Mouse (Mus musculus) regulatory T cell (primary cell): ENCODE results near the gene Erg.

Source experiments
- in situ Hi-C: fragments of 300-600 bp; cut with MboI, MseI; formaldehyde crosslinking; loops from one replicate; pipeline ENCODE4 v1.15.1; 2025; ENCODE audit warnings: high pct_unique_total_duplicates

Erg gene

GRCm38 (mm10) chr16:95360214-95360850 lies 226.1 kb downstream of the Erg start:
- in situ Hi-C loops: no loop called here

GRCm38 (mm10) chr16:95356962-95357955 lies 229.1 kb downstream of the Erg start:
- in situ Hi-C loops: no loop called here

DNA sequence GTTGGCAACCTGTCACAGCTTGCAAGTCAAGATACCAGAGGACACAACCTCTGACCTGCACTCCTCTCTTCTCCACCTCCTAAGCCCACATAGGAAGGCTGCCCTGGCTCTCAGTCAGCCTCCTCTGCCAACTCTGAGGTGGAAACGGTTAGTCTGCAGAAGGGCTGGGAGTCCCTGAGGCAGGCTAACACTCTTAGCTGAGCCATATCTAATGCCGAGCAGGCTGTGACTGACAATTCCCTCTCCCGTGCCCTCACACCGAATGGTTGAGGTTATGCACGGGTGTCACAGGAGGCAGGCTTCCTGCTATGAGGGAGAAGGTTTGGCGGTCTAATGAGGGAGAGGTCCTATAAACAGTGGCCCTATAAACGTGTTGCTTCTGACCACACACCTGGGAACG lies 232.6 kb downstream of the Erg start:
- in situ Hi-C loops: no loop called here

GRCm38 (mm10) chr16:95352266-95352665 lies 234.1 kb downstream of the Erg start:
- in situ Hi-C loops: no loop called here

GRCm38 (mm10) chr16:95350499-95350898 lies 235.9 kb downstream of the Erg start:
- in situ Hi-C loops: no loop called here

GRCm38 (mm10) chr16:95349745-95350144 lies 236.6 kb downstream of the Erg start:
- in situ Hi-C loops: loop anchor here (10.0 kb wide), 2 partner anchors 215 to 225 kb away; no protein-coding TSS in a partner anchor

GRCm38 (mm10) chr16:95349344-95349743 lies 237.0 kb downstream of the Erg start:
- in situ Hi-C loops: loop anchor here (10.0 kb wide), 2 partner anchors 215 to 225 kb away; no protein-coding TSS in a partner anchor

GRCm38 (mm10) chr16:95348555-95348954 lies 237.8 kb downstream of the Erg start:
- in situ Hi-C loops: loop anchor here (10.0 kb wide), 2 partner anchors 214 to 226 kb away; no protein-coding TSS in a partner anchor

DNA sequence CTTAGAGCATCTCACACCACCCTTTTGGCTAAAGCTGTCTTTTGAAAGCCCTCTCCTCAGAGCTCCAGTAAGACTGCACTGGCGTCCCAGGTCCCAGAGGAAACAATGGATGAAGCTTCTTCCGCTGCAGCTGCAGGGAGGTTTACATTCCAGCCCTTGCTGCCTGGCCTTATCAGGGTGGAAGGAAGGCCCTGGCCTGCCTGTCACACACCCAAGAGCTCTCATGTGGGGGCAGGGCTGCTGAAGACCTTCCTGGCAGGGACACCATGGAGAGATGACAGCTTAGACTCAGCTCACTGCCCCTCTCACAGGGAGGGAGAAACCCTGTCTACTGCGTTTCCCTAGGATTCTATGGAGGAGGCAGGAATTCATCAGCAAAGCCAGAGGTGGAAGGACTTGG lies 239.2 kb downstream of the Erg start:
- in situ Hi-C loops: loop anchor here (10.0 kb wide), 2 partner anchors 212 to 228 kb away; no protein-coding TSS in a partner anchor

GRCm38 (mm10) chr16:95345882-95346281 lies 240.5 kb downstream of the Erg start:
- in situ Hi-C loops: loop anchor here (10.0 kb wide), 2 partner anchors 211 to 229 kb away; no protein-coding TSS in a partner anchor

GRCm38 (mm10) chr16:95344961-95345360 lies 241.4 kb downstream of the Erg start:
- in situ Hi-C loops: loop anchor here (5.0 to 10.0 kb wide), 3 partner anchors 143 to 230 kb away; no protein-coding TSS in a partner anchor

DNA sequence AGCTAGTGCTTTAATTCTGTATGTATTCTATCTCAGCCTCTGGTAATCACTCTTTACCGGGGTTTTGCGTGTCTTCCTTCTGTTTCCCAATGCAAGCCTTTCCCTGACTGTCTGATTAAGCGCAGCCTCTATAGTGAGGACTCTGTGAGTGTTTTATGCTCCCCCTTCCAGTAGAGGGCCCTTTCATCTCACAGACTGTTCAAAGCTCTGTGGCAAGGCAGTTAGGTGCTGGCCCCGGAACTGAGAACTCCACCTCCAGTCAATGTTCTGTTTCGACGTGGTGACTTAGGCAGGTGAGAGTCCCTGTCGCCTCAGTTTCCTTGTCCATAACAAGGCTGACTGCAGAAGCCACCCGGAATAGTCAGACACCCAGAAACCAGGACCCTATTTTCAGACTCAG lies 244.4 kb downstream of the Erg start:
- in situ Hi-C loops: loop anchor here (5.0 to 10.0 kb wide), 3 partner anchors 140 to 233 kb away; no protein-coding TSS in a partner anchor

- in situ Hi-C loops: loop anchor here (5.0 to 10.0 kb wide), 3 partner anchors 139 to 234 kb away; no protein-coding TSS in a partner anchor
These were observed 245.3 kb downstream of the Erg start for GRCm38 (mm10) chr16:95340885-95341791.

DNA sequence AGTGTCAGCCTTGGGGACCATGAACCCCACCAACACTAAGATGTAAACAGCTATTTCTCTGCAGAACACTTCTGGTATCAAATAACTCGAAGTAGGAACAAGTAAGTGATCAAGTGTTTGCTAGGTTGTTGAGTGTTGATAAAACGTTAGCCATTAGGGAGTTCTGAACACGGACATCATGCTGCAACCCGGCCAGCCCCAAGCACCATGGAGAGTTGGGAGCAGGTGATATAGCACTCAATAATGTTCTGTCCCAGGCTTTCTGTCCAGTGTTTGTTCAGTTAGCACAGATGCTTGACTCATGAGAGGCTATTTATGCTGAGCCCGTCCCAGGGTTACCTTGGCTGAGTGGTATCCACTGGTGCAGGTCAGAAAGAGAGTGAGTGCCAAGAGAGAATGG lies 254.2 kb downstream of the Erg start:
- in situ Hi-C loops: loop anchor here (10.0 kb wide), 1 partner anchor 517 kb away; no protein-coding TSS in a partner anchor

GRCm38 (mm10) chr16:95321945-95322625 lies 264.3 kb downstream of the Erg start:
- in situ Hi-C loops: no loop called here
